Mouse (Mus musculus) forebrain, embryonic 11.5 days (tissue): ENCODE data around the gene Fmo1. TPM values are rescaled to one million over a fixed set of nuclear protein-coding genes. Genes with fewer than 3 reads are reported as not detected.
"Not testable (repeated sequence)": the region's sequence is repeated elsewhere in the genome, so short reads cannot be mapped to it uniquely, and the experiment has no call there.

Source experiments
- ATAC-seq: fragments of 200-750 bp; cut with Nextera tagmentation; replicated peaks from 2 replicates; pipeline ENCODE4 v1.8.0; 2017; ENCODE audit warnings: moderate TSS enrichment; ENCODE audit not compliant: low FRiP score
- DNase-seq: peaks from one replicate; pipeline ENCODE4 v3.0.0-alpha.2; 2017; ENCODE audit warnings: low spot score
- H3K27ac ChIP-seq: fragments of 300-500 bp; sonication (generic); 2 replicates; pipeline ENCODE4 v1.5.1; 2014; ENCODE audit warnings: low read depth, low read length
- H3K27me3 ChIP-seq: fragments of 300-500 bp; sonication (generic); 2 replicates; pipeline ENCODE4 v1.6.1; 2014; ENCODE audit warnings: mild to moderate bottlenecking, low read length, mixed read lengths; ENCODE audit not compliant: control insufficient read depth, insufficient read depth
- H3K36me3 ChIP-seq: fragments of 300-500 bp; sonication (generic); 2 replicates; pipeline ENCODE4 v1.6.1; 2014; ENCODE audit warnings: mild to moderate bottlenecking, low read length, moderate library complexity, mixed read lengths; ENCODE audit not compliant: control insufficient read depth, insufficient read depth
- H3K4me1 ChIP-seq: fragments of 300-500 bp; sonication (generic); replicated peaks from 2 replicates; pipeline ENCODE4 v1.6.1; 2014; ENCODE audit warnings: low read length, mixed read lengths; ENCODE audit not compliant: control insufficient read depth, insufficient read depth
- H3K4me2 ChIP-seq: fragments of 300-500 bp; sonication (generic); 2 replicates; pipeline ENCODE4 v1.6.1; 2014; ENCODE audit warnings: low read depth, mild to moderate bottlenecking, low read length, moderate library complexity, mixed read lengths; ENCODE audit not compliant: severe bottlenecking
- H3K4me3 ChIP-seq: fragments of 300-500 bp; sonication (generic); 2 replicates; pipeline ENCODE4 v1.5.1; 2014; ENCODE audit warnings: low read depth, low read length
- H3K9ac ChIP-seq: fragments of 300-500 bp; sonication (generic); 2 replicates; pipeline ENCODE4 v1.6.1; 2014; ENCODE audit warnings: low read length
- H3K9me3 ChIP-seq: fragments of 300-500 bp; sonication (generic); 2 replicates; pipeline ENCODE4 v1.6.1; 2016; ENCODE audit warnings: low read length, mixed read lengths; ENCODE audit not compliant: control insufficient read depth
- WGBS: fragments of 180-500 bp; shearing (Covaris S2); extraction: QIAGEN DNeasy Blood & Tissue Kit; methylation state at CpG from one replicate; pipeline ENCODE4 v1.1.7; 2014; 5-methylcytosine and 5-hydroxymethylcytosine counted together
- polyA plus RNA-seq: library from polyadenylated mRNA; unstranded; fragments of >200 nt; fragmentation: Nextera tagmentation; extraction: Ambion mirVana; gene quantifications from 2 replicates; pipeline ENCODE4 v1.2.1, GENCODE M21; 2014

Fmo1 gene
- polyA plus RNA-seq, 1 experiment from 2014 or later, result 15.3 TPM

GRCm38 (mm10) chr1:162805011-162805410, 61.4 kb downstream of the Fmo1 start:
- Histone ChIP-seq H3K27me3 (no peaks in the 10 kb centered on the region), H3K4me1 (no peaks in the 10 kb centered on the region), H3K9me3 (no peaks in the 10 kb centered on the region), H3K4me2 (no peak overlapping the region), H3K36me3 (no peaks in the 10 kb centered on the region; the same call in 1 of the 2 replicates), H3K4me3 (no peak overlapping the region), H3K9ac (no peak overlapping the region), H3K27ac (no peak overlapping the region)
- no peak for DNase-seq
- 56% methylated on average over 5 of the region's 5 CpGs for WGBS
- no peak for ATAC-seq

DNA sequence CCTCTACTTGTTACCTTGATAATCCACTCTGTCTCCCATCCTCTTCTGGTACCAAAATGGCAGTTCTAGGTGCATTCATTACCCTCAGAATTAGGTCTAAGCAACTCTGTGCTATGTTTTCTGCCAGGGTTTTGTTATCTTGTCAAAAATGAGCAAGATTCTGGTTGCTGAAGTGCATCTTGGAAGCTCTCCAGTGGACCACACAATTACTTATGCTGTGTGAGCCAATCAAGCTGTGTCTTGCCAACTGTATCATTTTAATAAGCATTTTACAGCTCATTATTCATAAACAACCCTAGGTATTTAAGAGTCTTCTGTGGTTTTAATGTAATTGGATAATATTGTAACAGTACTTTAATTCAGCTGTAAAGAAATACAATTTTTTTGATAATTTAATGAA, 70.0 kb downstream of the Fmo1 start:
- Histone ChIP-seq H3K4me2 (no peak overlapping the region), H3K9me3 (no peaks in the 10 kb centered on the region), H3K9ac (no peak overlapping the region), H3K4me1 (no peaks in the 10 kb centered on the region), H3K27me3 (no peaks in the 10 kb centered on the region), H3K4me3 (no peak overlapping the region), H3K36me3 (no peaks in the 10 kb centered on the region), H3K27ac (no peak overlapping the region)
- no peak for ATAC-seq
- no peak for DNase-seq

- no peak for ATAC-seq
- no peak overlapping the region for H3K4me2 ChIP-seq
- no peak overlapping the region for H3K4me3 ChIP-seq
- no peak overlapping the region for H3K27ac ChIP-seq
- no peaks in the 10 kb centered on the region for H3K36me3 ChIP-seq
- 52% methylated on average over 7 of the region's 7 CpGs for WGBS
- DNase-seq, result no peak
- no peak overlapping the region for H3K9ac ChIP-seq
- no peaks in the 10 kb centered on the region for H3K27me3 ChIP-seq
- no peaks in the 10 kb centered on the region for H3K9me3 ChIP-seq
- no peaks in the 10 kb centered on the region for H3K4me1 ChIP-seq
Observed at GRCm38 (mm10) chr1:162792306-162793044, 73.9 kb downstream of the Fmo1 start.

- Histone ChIP-seq H3K4me2 (no peak overlapping the region), H3K9ac (no peak overlapping the region), H3K27ac (no peak overlapping the region), H3K36me3 (no peaks in the 10 kb centered on the region), H3K4me1 (no peaks in the 10 kb centered on the region), H3K4me3 (no peak overlapping the region), H3K27me3 (no peaks in the 10 kb centered on the region), H3K9me3 (no peaks in the 10 kb centered on the region)
- ATAC-seq, result no peak
- WGBS, result 90% methylated on average over 4 of the region's 4 CpGs
- no peak for DNase-seq
Observed at GRCm38 (mm10) chr1:162785222-162785621, 81.2 kb downstream of the Fmo1 start.

DNA sequence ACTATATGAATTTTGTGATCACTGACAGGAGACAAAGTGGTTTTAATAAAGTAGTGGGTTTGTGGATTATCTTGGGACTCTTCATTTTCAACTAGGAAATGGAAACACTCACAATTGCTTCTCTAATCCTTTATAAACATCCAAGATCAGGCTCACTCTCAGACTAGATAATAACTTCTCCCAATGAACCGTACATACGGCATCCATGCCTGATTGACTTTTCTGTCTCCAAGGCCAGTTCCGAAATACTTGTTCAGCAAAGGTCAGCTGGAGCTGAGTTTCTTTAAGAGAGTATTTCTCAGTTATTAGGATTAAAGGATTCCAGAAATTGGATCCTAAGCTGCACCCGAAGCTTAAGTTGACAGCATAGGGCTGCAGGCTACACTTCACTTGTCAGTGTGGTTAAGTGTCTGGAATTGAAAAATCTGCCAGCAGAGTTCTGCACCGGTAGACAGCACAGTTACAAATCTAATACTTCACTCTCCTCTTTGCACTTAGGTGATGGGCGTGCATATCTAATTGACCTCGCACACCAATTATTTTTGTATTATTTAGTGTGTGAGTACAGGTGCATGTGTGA, 82.7 kb downstream of the Fmo1 start:
- Histone ChIP-seq H3K36me3 (no peaks in the 10 kb centered on the region), H3K27ac (no peak overlapping the region), H3K9me3 (no peaks in the 10 kb centered on the region), H3K4me3 (no peak overlapping the region), H3K9ac (no peak overlapping the region), H3K27me3 (no peaks in the 10 kb centered on the region), H3K4me1 (no peaks in the 10 kb centered on the region), H3K4me2 (no peak overlapping the region)
- WGBS, result 81% methylated on average over 7 of the region's 7 CpGs
- ATAC-seq (no peak), DNase-seq (no peak)

DNA sequence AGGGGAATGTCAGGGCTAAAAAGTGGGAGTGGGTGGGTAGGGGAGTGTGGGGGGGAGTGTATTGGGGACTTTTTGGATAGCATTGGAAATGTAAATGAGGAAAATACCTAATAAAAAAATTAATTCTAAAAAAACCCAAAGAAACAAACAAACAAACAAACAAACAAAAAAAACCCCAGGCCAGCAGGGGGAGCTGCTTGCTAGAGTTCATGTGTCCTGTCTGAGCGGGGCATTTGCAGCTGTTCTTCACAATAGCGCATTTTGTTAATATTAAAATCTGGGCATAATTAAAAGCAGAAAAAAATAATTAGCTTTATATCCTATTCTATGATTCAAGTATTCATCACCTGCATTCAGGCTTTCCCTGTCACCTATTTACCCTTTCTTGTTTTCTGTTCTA, 85.4 kb downstream of the Fmo1 start:
- DNase-seq, H3K27me3 ChIP-seq, ATAC-seq, H3K4me1 ChIP-seq, H3K9ac ChIP-seq, H3K4me3 ChIP-seq, H3K4me2 ChIP-seq, H3K9me3 ChIP-seq, H3K36me3 ChIP-seq, H3K27ac ChIP-seq: not testable (repeated sequence)
- 84% methylated on average over 2 of the region's 2 CpGs for WGBS

Other genes with a start within 250 kb of the Fmo1 start
- not detected in 2 replicates for gene Myoc, start 227.5 kb downstream of the Fmo1 start, polyA plus RNA-seq
- gene Myocos, start 208.4 kb downstream of the Fmo1 start, polyA plus RNA-seq, result not detected in 2 replicates
- 159 and 160 TPM in 2 replicates for gene Prrc2c, start 126.1 kb downstream of the Fmo1 start, polyA plus RNA-seq
- 0.37 and 0.71 TPM in 2 replicates for gene Fmo4, start 52.6 kb downstream of the Fmo1 start, polyA plus RNA-seq
- gene Fmo2, start 32.1 kb upstream of the Fmo1 start, polyA plus RNA-seq, result 0.13 and 0.29 TPM in 2 replicates
- gene Fmo6, start 70.9 kb upstream of the Fmo1 start, polyA plus RNA-seq, result not detected in 2 replicates
- gene Fmo3, start 117.9 kb upstream of the Fmo1 start, polyA plus RNA-seq, result not detected in 2 replicates
- gene Mroh9, start 219.1 kb upstream of the Fmo1 start, polyA plus RNA-seq, result not detected in 2 replicates